Mouse (Mus musculus) left cerebral cortex, adult 9 months (tissue): Measurements from ENCODE around the gene Cdk10.
"Not testable (repeated sequence)": the region's sequence is repeated elsewhere in the genome, so short reads cannot be mapped to it uniquely, and the experiment has no call there.

Experiments
- DNase-seq, 2 experiments: peaks; one replicate each; pipeline ENCODE4 v3.0.0; 2022; ENCODE audit warnings: low spot score in 2 of 2

Cdk10 gene

GRCm38 (mm10) chr8:123233300-123233699, 8.7 kb downstream of the Cdk10 start:
- DNase-seq: peak in 1 of 2 experiments; percentile 25

- peak in 1 of 2 experiments; percentile 22 for DNase-seq
Measured at GRCm38 (mm10) chr8:123233760-123234159, 9.1 kb downstream of the Cdk10 start.

GRCm38 (mm10) chr8:123234918-123235519, 10.4 kb downstream of the Cdk10 start:
- peak; percentile 83 to 89 for DNase-seq

- DNase-seq: peak; percentile 80 to 86
Measured at GRCm38 (mm10) chr8:123235520-123236497, 11.2 kb downstream of the Cdk10 start, which contains the start of gene Spata2l. Spata2l (minus strand) TSS chr8:123236233.

- DNase-seq: no peak
Measured at GRCm38 (mm10) chr8:123239398-123239797, 14.8 kb downstream of the Cdk10 start.

GRCm38 (mm10) chr8:123242107-123242923, 17.7 kb downstream of the Cdk10 start:
- DNase-seq: no peak

- DNase-seq: no peak
Measured at GRCm38 (mm10) chr8:123243053-123243452, 18.4 kb downstream of the Cdk10 start.

GRCm38 (mm10) chr8:123244382-123244781, 19.7 kb downstream of the Cdk10 start:
- DNase-seq: no peak

GRCm38 (mm10) chr8:123245543-123245942, 20.9 kb downstream of the Cdk10 start:
- no peak for DNase-seq

- DNase-seq: no peak
Measured at GRCm38 (mm10) chr8:123247748-123248147, 23.1 kb downstream of the Cdk10 start.

- no peak for DNase-seq
Measured at GRCm38 (mm10) chr8:123248596-123248995, 24.0 kb downstream of the Cdk10 start.

- no peak for DNase-seq
Measured at GRCm38 (mm10) chr8:123250940-123251339, 26.3 kb downstream of the Cdk10 start.

GRCm38 (mm10) chr8:123252925-123253324, 28.3 kb downstream of the Cdk10 start:
- DNase-seq: no peak

- DNase-seq: no peak
Measured at GRCm38 (mm10) chr8:123253451-123254098, 28.9 kb downstream of the Cdk10 start.

GRCm38 (mm10) chr8:123254099-123254885, 29.6 kb downstream of the Cdk10 start, which contains the start of the genes Zfp276 and Vps9d1:
Zfp276 (plus strand) TSS chr8:123254195.
Vps9d1 (minus strand) TSS chr8:123254348.
- DNase-seq: peak in 1 of 2 experiments; percentile 70

- DNase-seq: no peak
Measured at GRCm38 (mm10) chr8:123255170-123255569, 30.5 kb downstream of the Cdk10 start.

GRCm38 (mm10) chr8:123257114-123257513, 32.5 kb downstream of the Cdk10 start:
- DNase-seq: peak in 1 of 2 experiments; percentile 73

GRCm38 (mm10) chr8:123257593-123257992, 33.0 kb downstream of the Cdk10 start:
- not testable (repeated sequence) for DNase-seq

- DNase-seq: no peak
Measured at GRCm38 (mm10) chr8:123267926-123268656, 43.4 kb downstream of the Cdk10 start.

GRCm38 (mm10) chr8:123271147-123271546, 46.5 kb downstream of the Cdk10 start:
- no peak for DNase-seq
